Mouse (Mus musculus) forebrain, embryonic 13.5 days (tissue): Measurements from ENCODE around the gene Nedd4. TPM values are rescaled to one million over a fixed set of nuclear protein-coding genes. Genes with fewer than 3 reads are reported as not detected.

Experiments
- ATAC-seq: fragments of 200-750 bp; cut with Nextera tagmentation; 2 replicates; pipeline ENCODE4 v1.8.0; 2017
- H3K27ac ChIP-seq: fragments of 300-500 bp; sonication (generic); 2 replicates; pipeline ENCODE4 v1.5.1; 2015; ENCODE audit warnings: inconsistent platforms, mild to moderate bottlenecking, moderate library complexity
- H3K27me3 ChIP-seq: fragments of 300-500 bp; sonication (generic); 2 replicates; pipeline ENCODE4 v1.6.1; 2015; ENCODE audit warnings: mild to moderate bottlenecking, inconsistent platforms
- H3K36me3 ChIP-seq: fragments of 300-500 bp; sonication (generic); 2 replicates; pipeline ENCODE4 v1.6.1; 2015; ENCODE audit warnings: mild to moderate bottlenecking, inconsistent platforms; ENCODE audit not compliant: poor library complexity, severe bottlenecking
- H3K4me1 ChIP-seq: fragments of 300-500 bp; sonication (generic); 2 replicates; pipeline ENCODE4 v1.6.1; 2015; ENCODE audit warnings: inconsistent platforms
- H3K4me2 ChIP-seq: fragments of 300-500 bp; sonication (generic); 2 replicates; pipeline ENCODE4 v1.6.1; 2015; ENCODE audit warnings: inconsistent platforms, mild to moderate bottlenecking, moderate library complexity
- H3K4me3 ChIP-seq: fragments of 300-500 bp; sonication (generic); 2 replicates; pipeline ENCODE4 v1.5.1; 2015; ENCODE audit warnings: mild to moderate bottlenecking, inconsistent platforms
- H3K9ac ChIP-seq: fragments of 300-500 bp; sonication (generic); 2 replicates; pipeline ENCODE4 v1.6.1; 2015; ENCODE audit warnings: mild to moderate bottlenecking, inconsistent platforms
- H3K9me3 ChIP-seq: fragments of 300-500 bp; sonication (generic); replicated peaks from 2 replicates; pipeline ENCODE4 v1.6.1; 2016; ENCODE audit warnings: inconsistent platforms
- WGBS: fragments of 180-500 bp; shearing (Covaris S2); methylation state at CpG from one replicate; pipeline ENCODE4 v1.1.7; 2015; 5-methylcytosine and 5-hydroxymethylcytosine counted together
- polyA plus RNA-seq: library from polyadenylated mRNA; unstranded; fragments of >200 nt; fragmentation: Nextera tagmentation; extraction: Ambion mirVana; gene quantifications from 2 replicates; pipeline ENCODE4 v1.2.1, GENCODE M21; 2015

Nedd4 gene
- polyA plus RNA-seq: 552 and 600 TPM in 2 replicates

DNA sequence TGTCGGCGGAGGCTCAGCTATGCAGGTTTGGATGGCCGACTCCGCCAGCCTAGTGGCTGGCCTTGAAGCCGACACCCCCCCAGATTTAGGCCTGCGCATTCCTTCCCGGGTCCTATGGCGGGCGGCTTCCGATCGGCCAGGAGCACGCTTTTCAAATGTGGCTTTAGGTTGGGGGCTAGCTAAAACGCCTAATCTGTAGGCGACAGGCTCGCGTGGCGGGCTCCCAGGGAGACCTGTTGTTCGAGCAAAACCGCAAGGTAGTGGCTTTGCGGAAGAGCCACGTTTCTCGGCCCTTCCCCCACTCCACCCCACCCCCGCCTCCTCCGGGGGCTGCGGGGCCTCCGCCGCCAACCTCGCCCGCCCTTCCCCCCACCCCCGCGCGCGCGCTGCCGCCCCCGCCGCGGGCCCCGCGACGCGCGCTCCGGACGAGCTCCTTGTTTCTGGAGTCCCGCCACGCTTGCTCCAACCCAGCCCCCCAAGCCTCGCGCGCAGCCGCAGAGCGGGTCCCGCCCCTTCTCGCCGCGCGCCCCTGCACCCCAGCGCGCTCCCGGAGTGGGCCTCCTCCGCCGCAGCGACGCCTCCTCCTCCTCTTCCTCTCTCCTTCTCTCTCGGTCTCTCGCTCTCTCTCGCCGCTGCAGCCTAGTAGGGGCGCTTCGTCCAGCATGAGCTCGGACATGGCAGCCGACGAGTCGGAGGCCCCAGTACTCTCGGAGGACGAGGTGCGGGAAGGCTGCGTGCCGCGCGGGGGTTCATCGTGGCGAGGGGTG is at the start of gene Nedd4:
Gene Nedd4 (plus strand): TSS at position 452 of the 767 bp plus-strand sequence.
- under 1% methylated on average over 53 of the region's 83 CpGs for WGBS
- H3K27me3 ChIP-seq: no peaks in the 10 kb centered on the region
- H3K9me3 ChIP-seq: no peaks in the 10 kb centered on the region
- H3K9ac ChIP-seq: peak within 1 kb of the TSS; percentile 100
- peak within 1 kb of the TSS; percentile 99 for H3K4me3 ChIP-seq
- peaks cover 15% of the 10 kb centered on the region for H3K36me3 ChIP-seq
- peak within 1 kb of the TSS; percentile 90 for H3K4me2 ChIP-seq
- H3K4me1 ChIP-seq: peaks cover 44% of the 10 kb centered on the region
- H3K27ac ChIP-seq: peak within 1 kb of the TSS; percentile 99
- peak; percentile 88 for ATAC-seq

DNA sequence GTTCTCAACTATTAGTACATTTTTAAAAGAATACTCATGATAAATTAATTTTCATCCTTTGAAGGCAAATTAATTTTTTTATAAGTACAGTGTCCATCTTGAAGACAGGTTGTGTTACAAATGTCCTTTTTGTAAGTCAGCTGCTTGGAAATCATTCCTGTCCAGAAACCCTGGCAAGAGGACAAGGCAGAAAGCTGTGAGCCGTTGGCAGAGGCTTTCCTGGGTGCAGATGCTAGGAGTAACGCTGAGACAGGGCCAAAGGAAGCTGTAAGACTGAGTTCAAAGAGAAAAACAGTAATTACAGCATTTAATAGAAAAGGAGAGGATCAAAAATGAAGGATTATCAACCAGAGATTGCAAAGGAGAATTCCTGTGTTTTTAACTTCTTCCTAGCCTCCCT is 48.3 kb upstream of the Nedd4 start:
- Histone ChIP-seq H3K27ac (no peak overlapping the region), H3K27me3 (no peaks in the 10 kb centered on the region), H3K36me3 (peaks cover 41% of the 10 kb centered on the region), H3K4me1 (0 out of 2 replicates have a peak, but pooled peaks cover 8% of the 10 kb centered on the region), H3K9ac (no peak overlapping the region), H3K9me3 (no peaks in the 10 kb centered on the region), H3K4me3 (no peak overlapping the region), H3K4me2 (no peak overlapping the region)
- 58% methylated on average over 2 of the region's 2 CpGs for WGBS
- ATAC-seq: no peak

DNA sequence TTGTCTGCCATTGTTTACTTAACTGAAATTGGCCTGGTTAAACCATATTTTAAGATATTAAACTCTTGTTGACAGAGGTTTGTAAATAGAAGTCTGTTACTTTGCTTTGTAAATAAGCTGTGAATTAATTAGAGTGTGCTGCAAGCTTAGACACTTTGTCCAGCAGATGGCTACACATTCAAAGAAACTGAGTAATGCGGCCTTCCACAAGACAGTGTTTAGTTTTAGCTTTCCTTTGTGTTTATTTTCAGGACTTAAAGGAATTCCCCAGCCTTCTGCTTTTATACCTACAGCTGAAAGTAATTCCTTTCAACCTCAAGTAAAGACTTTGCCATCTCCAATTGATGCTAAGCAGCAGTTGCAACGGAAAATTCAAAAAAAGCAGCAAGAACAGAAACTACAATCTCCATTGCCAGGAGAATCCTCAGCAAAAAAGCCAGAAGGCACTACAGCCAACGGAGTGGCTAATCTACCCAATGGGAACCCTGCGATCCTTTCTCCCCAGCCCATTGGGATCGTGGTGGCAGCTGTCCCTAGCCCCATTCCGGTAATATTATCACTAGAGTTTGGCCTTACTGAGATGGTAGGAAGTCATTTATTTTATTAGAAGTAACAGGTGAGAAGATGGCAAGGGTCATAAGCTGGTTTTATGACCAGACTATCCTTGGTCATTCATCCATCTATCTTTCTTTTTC is 47.2 kb upstream of the Nedd4 start:
- Histone ChIP-seq H3K27me3 (no peaks in the 10 kb centered on the region), H3K36me3 (peaks cover 46% of the 10 kb centered on the region), H3K4me3 (no peak overlapping the region), H3K27ac (peak overlapping the region; percentile 44), H3K9me3 (no peaks in the 10 kb centered on the region), H3K4me1 (0 out of 2 replicates have a peak, but pooled peaks cover 3% of the 10 kb centered on the region), H3K9ac (no peak overlapping the region; the same call in 1 of the 2 replicates), H3K4me2 (no peak overlapping the region)
- WGBS: 67% methylated on average over 6 of the region's 6 CpGs
- ATAC-seq: no peak

DNA sequence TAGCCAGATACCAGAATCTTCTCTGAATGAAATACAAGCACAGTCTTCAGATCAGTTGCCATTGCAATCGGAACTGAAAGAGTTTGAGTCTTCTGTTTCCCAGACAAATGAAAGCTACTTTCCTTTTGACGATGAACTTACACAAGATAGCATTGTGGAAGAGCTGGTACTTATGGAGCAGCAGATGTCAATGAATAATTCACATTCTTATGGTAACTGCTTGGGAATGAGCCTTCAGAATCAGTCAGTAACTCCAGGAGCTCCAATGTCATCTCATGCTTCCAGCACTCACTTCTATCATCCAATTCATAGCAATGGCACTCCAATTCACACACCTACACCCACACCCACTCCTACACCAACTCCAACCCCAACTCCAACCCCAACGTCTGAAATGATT is 44.1 kb upstream of the Nedd4 start:
- Histone ChIP-seq H3K4me2 (no peak overlapping the region), H3K36me3 (peaks cover 35% of the 10 kb centered on the region), H3K27ac (no peak overlapping the region), H3K9me3 (no peaks in the 10 kb centered on the region), H3K27me3 (no peaks in the 10 kb centered on the region), H3K4me3 (no peak overlapping the region), H3K9ac (no peak overlapping the region), H3K4me1 (0 out of 2 replicates have a peak, but pooled peaks cover 3% of the 10 kb centered on the region)
- no peak for ATAC-seq
- 94% methylated on average over 3 of the region's 3 CpGs for WGBS

DNA sequence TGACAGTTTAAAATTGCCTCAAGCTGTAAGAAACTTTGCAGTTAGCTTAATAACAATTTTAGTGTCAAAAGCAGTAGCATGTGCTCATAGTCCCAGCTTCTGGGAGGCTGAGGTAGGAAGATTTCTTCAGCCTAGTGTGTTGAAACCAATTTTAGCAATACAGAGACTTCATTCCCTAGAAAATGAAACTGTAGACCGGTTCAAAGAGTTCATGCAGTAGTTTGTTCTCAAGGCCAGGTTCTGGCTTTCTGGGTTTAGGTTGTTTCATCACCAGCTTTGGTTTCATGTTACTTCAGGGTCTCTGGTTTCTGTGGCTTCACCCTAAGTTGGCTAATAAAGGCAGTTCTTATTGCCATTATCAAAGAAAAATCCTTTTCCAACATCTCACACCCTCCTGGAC is 38.5 kb upstream of the Nedd4 start:
- Histone ChIP-seq H3K36me3 (peaks cover 19% of the 10 kb centered on the region), H3K4me1 (peaks cover 12% of the 10 kb centered on the region), H3K27ac (no peak overlapping the region), H3K4me2 (no peak overlapping the region), H3K27me3 (no peaks in the 10 kb centered on the region), H3K9ac (no peak overlapping the region), H3K4me3 (no peak overlapping the region), H3K9me3 (no peaks in the 10 kb centered on the region)
- no peak for ATAC-seq
- WGBS: 79% methylated on average over 1 of the region's 1 CpGs

DNA sequence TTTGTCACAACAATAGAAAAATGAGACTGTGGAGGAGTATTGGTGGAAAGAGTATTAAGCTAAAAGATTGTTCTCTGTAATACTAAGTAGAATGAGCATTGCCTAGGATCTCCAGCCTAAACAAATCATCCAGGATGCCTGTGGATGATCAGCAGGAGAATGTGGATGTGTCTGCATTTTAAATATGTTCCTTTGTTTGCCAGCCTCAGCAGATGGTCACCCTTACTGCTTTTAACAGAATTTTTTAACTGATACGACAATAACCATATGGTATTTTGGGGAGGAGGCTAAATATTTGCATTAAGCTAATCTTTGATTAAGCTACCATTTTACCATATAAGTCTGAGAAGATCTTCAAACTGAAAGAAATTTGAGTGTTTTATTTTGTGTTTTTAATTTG is 34.5 kb upstream of the Nedd4 start:
- H3K4me1 ChIP-seq: peaks cover 15% of the 10 kb centered on the region
- no peak overlapping the region for H3K4me2 ChIP-seq
- no peak overlapping the region for H3K27ac ChIP-seq
- 0 out of 2 replicates have a peak, but pooled peaks cover 6% of the 10 kb centered on the region for H3K36me3 ChIP-seq
- ATAC-seq: peak; percentile 36; the same call in 1 of the 2 replicates
- H3K27me3 ChIP-seq: no peaks in the 10 kb centered on the region
- H3K4me3 ChIP-seq: no peak overlapping the region
- H3K9ac ChIP-seq: no peak overlapping the region
- no peaks in the 10 kb centered on the region for H3K9me3 ChIP-seq
- WGBS: 48% methylated on average over 1 of the region's 1 CpGs

DNA sequence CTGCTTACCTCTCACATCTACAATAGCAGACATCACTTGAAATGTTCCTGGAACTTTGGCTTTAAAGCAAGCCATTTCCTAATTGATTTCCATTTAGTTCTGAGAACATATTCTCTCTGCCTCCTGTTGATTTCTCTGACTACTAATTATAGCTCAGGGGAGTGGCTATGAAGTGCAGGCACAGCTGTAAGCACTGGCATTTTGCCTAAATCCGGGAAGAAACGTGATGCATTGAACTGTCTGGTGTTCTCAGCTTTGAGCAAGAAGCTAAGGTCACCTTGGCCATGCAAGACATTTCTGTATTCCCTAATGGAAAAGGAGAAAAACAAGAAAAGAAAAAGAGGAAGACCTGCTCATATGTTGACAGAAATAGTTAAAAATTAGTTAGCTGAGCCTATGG is 33.6 kb upstream of the Nedd4 start:
- peak; percentile 65; the same call in 1 of the 2 replicates for ATAC-seq

DNA sequence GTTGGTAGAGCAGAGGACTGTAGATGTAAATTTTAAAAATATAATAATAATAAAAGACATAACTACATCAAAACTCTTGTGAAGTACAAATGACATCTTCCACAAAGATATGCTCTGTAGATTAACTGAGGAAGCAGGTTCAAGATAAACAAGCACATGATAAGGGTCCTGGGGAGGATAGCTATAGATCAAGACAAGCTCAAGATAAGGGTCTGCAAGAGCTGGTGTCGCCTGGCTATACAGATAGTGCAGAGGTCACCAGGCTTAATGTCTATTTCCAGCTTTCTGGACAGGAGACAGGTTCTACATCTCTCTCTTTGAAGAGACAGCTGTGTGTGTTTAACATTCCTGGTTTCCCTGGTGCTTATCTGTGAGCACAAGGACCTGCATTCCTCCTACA is 29.9 kb upstream of the Nedd4 start:
- H3K27me3 ChIP-seq: no peaks in the 10 kb centered on the region
- 77% methylated on average over 1 of the region's 1 CpGs for WGBS

More for the DNA sequence above, 33.6 kb upstream of the Nedd4 start:
- Histone ChIP-seq H3K9me3 (no peaks in the 10 kb centered on the region), H3K4me1 (peaks cover 15% of the 10 kb centered on the region), H3K9ac (no peak overlapping the region), H3K27ac (no peak overlapping the region), H3K4me3 (no peak overlapping the region), H3K4me2 (no peak overlapping the region), H3K27me3 (no peaks in the 10 kb centered on the region), H3K36me3 (0 out of 2 replicates have a peak, but pooled peaks cover 5% of the 10 kb centered on the region)
- WGBS: 11% methylated on average over 2 of the region's 2 CpGs

DNA sequence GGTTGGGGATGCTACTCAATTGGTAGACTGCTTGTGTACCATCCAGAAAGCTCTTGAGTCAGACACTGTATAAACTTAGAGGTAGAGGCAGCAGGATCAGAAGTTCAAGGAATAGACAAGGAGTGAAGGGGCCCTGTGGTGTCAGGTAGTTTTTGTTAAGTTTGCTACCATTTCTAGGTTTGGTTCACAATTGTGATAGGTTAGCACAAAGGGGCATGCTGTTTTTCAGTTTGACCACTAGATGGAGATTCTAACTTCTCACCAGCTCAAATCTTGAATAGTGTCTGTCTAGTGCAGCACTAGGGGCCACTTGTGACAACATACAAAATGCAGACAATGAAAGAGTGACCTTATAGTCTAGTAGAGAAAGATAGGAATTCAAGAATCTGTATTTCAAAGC is 27.0 kb upstream of the Nedd4 start:
- H3K27me3 ChIP-seq: no peaks in the 10 kb centered on the region
- no peak overlapping the region for H3K4me3 ChIP-seq
- H3K9ac ChIP-seq: no peak overlapping the region
- no peak overlapping the region for H3K4me2 ChIP-seq
- H3K27ac ChIP-seq: no peak overlapping the region
- no peaks in the 10 kb centered on the region for H3K36me3 ChIP-seq
- H3K4me1 ChIP-seq: peaks cover 12% of the 10 kb centered on the region
- H3K9me3 ChIP-seq: no peaks in the 10 kb centered on the region
- ATAC-seq: no peak

More for the DNA sequence above, 29.9 kb upstream of the Nedd4 start:
- no peak for ATAC-seq
- Histone ChIP-seq H3K4me2 (no peak overlapping the region), H3K36me3 (no peaks in the 10 kb centered on the region), H3K4me1 (peaks cover 15% of the 10 kb centered on the region), H3K4me3 (no peak overlapping the region), H3K9ac (no peak overlapping the region), H3K9me3 (no peaks in the 10 kb centered on the region), H3K27ac (no peak overlapping the region)

DNA sequence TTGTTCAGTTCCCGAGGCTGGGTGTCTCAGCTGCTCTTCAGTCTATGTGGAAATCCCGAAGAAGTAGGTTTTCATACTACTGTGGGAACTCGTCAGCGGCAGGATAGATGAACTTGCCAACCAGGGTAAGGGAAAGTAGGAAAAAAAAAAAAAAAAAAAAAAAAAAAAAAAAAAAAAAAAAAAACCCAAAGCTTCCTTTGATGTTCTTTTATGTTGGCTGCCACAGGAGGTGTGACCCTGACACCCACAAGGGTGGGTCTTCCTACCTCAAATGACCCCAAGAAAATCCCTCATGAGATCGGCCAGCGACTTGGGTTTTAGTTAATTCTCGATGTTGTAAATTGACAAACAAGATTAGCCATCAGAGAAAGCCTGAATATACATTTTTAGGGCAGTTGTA is 25.6 kb upstream of the Nedd4 start:
- ATAC-seq: no peak

DNA sequence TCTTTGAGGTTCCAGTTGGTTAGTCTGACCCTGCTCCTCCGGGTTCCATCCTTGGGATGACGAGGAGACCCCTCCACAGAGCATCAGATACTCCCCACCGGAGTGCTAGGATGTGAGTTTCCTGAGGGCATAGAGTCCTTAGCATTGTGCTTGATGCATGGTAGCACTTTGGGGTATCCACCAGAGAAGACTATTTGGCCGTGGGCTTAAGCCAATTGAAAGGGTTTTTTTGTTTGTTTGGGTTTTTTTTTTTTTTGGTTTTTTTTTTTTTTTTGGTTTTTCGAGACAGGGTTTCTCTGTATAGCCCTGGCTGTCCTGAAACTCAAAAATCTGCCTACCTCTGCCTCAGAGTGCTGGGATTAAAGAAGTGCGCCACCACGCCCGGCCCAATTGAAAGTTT is 24.9 kb upstream of the Nedd4 start:
- Histone ChIP-seq H3K9me3 (no peaks in the 10 kb centered on the region), H3K4me2 (no peak overlapping the region), H3K9ac (no peak overlapping the region), H3K27ac (no peak overlapping the region), H3K36me3 (no peaks in the 10 kb centered on the region), H3K4me3 (no peak overlapping the region), H3K4me1 (peaks cover 26% of the 10 kb centered on the region), H3K27me3 (no peaks in the 10 kb centered on the region)
- 71% methylated on average over 8 of the region's 8 CpGs for WGBS
- ATAC-seq: no peak

More for the DNA sequence above, 25.6 kb upstream of the Nedd4 start:
- no peak overlapping the region for H3K4me3 ChIP-seq
- no peaks in the 10 kb centered on the region for H3K27me3 ChIP-seq
- no peaks in the 10 kb centered on the region for H3K9me3 ChIP-seq
- H3K9ac ChIP-seq: no peak overlapping the region
- WGBS: 85% methylated on average over 7 of the region's 7 CpGs
- no peak overlapping the region for H3K4me2 ChIP-seq
- no peak overlapping the region for H3K27ac ChIP-seq
- H3K36me3 ChIP-seq: no peaks in the 10 kb centered on the region
- H3K4me1 ChIP-seq: peaks cover 26% of the 10 kb centered on the region
